Mouse (Mus musculus): ENCODE results near the gene Acoxl.

DNA sequence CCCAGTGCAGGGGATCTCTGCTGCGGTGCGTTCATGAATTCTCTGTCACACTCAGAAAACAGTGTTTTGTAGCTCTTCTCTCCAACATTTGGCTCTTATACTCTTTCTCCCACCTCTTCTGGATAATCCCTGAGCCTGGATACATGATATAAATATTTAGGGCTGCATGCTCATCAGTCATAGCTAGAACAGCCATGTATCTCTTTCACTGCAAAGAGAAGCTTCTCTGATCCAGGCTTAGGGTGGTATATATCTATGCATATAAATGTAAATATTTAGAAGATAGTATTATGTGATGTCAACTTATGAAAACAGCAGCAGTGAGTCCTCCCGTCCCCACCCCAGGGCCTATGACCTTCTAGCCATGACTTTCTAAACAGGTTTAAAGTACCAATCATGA lies 143.9 kb downstream of the Acoxl start:
- TF ChIP-seq CTCF (IDR thresholded peaks at IDR 0.05; ENCODE audit: borderline replicate concordance, control insufficient read depth, extremely low read depth, insufficient read depth, low read length, poor library complexity) (no peak), POLR2A (IDR thresholded peaks at IDR 0.05; ENCODE audit: control insufficient read depth, extremely low read depth, insufficient read depth, low read length, poor library complexity) (no peak)
